Mouse (Mus musculus): ENCODE data around the gene Gorasp1. TPM values are rescaled to one million over a fixed set of nuclear protein-coding genes. Genes with fewer than 3 reads are reported as not detected.

The Gorasp1 gene
- polyA plus RNA-seq, 1 experiment from 2014 or later, result 31.5 TPM

- no peaks in the 10 kb centered on the region for H3K9me3 ChIP-seq
- peaks cover 29% of the 10 kb centered on the region for H3K4me1 ChIP-seq
- H3K4me2 ChIP-seq (replicated peaks), result no peak overlapping the region
- H3K27ac ChIP-seq, result no peak overlapping the region; the same call in 1 of the 2 replicates
- H3K9ac ChIP-seq, result no peak overlapping the region
- no peak for ATAC-seq (ENCODE audit: low FRiP score, low read depth)
- WGBS, result 74% methylated on average over 1 of the region's 1 CpGs
- H3K36me3 ChIP-seq, result no peaks in the 10 kb centered on the region
- H3K27me3 ChIP-seq, result no peaks in the 10 kb centered on the region
- no peak overlapping the region for H3K4me3 ChIP-seq
Observed at GRCm38 (mm10) chr9:119943326-119943725, 6.0 kb upstream of the Gorasp1 start.

- Histone ChIP-seq H3K4me3 (no peak overlapping the region), H3K9ac (no peak overlapping the region), H3K27me3 (no peaks in the 10 kb centered on the region), H3K4me2 (replicated peaks) (no peak overlapping the region), H3K27ac (peak overlapping the region; percentile 11; the same call in 1 of the 2 replicates), H3K4me1 (peaks cover 36% of the 10 kb centered on the region), H3K36me3 (no peaks in the 10 kb centered on the region), H3K9me3 (no peaks in the 10 kb centered on the region)
- ATAC-seq (ENCODE audit: low FRiP score, low read depth), result no peak
- 69% methylated on average over 14 of the region's 14 CpGs for WGBS
Observed at GRCm38 (mm10) chr9:119941861-119942260, 4.5 kb upstream of the Gorasp1 start.

GRCm38 (mm10) chr9:119941407-119941806 is 4.0 kb upstream of the Gorasp1 start:
- H3K36me3 ChIP-seq, result no peaks in the 10 kb centered on the region
- H3K4me1 ChIP-seq, result peaks cover 39% of the 10 kb centered on the region
- 86% methylated on average over 5 of the region's 5 CpGs for WGBS
- H3K9me3 ChIP-seq, result no peaks in the 10 kb centered on the region
- no peaks in the 10 kb centered on the region for H3K27me3 ChIP-seq
- ATAC-seq (ENCODE audit: low FRiP score, low read depth), result no peak
- no peak overlapping the region for H3K4me2 ChIP-seq (replicated peaks)
- H3K9ac ChIP-seq, result no peak overlapping the region
- no peak overlapping the region for H3K4me3 ChIP-seq
- peak overlapping the region; percentile 10; the same call in 1 of the 2 replicates for H3K27ac ChIP-seq

GRCm38 (mm10) chr9:119939646-119940045 is 2.3 kb upstream of the Gorasp1 start:
- WGBS, result 23% methylated on average over 10 of the region's 10 CpGs
- no peaks in the 10 kb centered on the region for H3K36me3 ChIP-seq
- no peak overlapping the region for H3K4me3 ChIP-seq
- no peak overlapping the region for H3K27ac ChIP-seq
- no peak for ATAC-seq (ENCODE audit: low FRiP score, low read depth)
- H3K9ac ChIP-seq, result no peak overlapping the region
- H3K27me3 ChIP-seq, result no peaks in the 10 kb centered on the region
- peaks cover 45% of the 10 kb centered on the region for H3K4me1 ChIP-seq
- no peaks in the 10 kb centered on the region for H3K9me3 ChIP-seq
- no peak overlapping the region for H3K4me2 ChIP-seq (replicated peaks)

- no peaks in the 10 kb centered on the region for H3K9me3 ChIP-seq
- peaks cover 45% of the 10 kb centered on the region for H3K4me1 ChIP-seq
- no peaks in the 10 kb centered on the region for H3K27me3 ChIP-seq
- H3K36me3 ChIP-seq, result no peaks in the 10 kb centered on the region
- no peak overlapping the region for H3K4me3 ChIP-seq
- no peak overlapping the region for H3K4me2 ChIP-seq (replicated peaks)
- H3K9ac ChIP-seq, result no peak overlapping the region
- ATAC-seq (ENCODE audit: low FRiP score, low read depth), result no peak
- 64% methylated on average over 4 of the region's 4 CpGs for WGBS
- no peak overlapping the region for H3K27ac ChIP-seq
Observed at GRCm38 (mm10) chr9:119938496-119938895, 1.1 kb upstream of the Gorasp1 start.

- Histone ChIP-seq H3K9me3 (no peaks in the 10 kb centered on the region), H3K36me3 (peaks cover 44% of the 10 kb centered on the region), H3K27me3 (no peaks in the 10 kb centered on the region), H3K4me3 (no peak overlapping the region), H3K4me2 (replicated peaks) (no peak overlapping the region), H3K9ac (no peak overlapping the region), H3K4me1 (peaks cover 16% of the 10 kb centered on the region), H3K27ac (no peak overlapping the region)
- WGBS, result 98% methylated on average over 6 of the region's 6 CpGs
- no peak for ATAC-seq (ENCODE audit: low FRiP score, low read depth)
Observed at GRCm38 (mm10) chr9:119933675-119934074, 3.7 kb downstream of the Gorasp1 start.

GRCm38 (mm10) chr9:119932358-119932757 is 5.0 kb downstream of the Gorasp1 start:
- no peak for ATAC-seq (ENCODE audit: low FRiP score, low read depth)
- Histone ChIP-seq H3K9ac (no peak overlapping the region), H3K27me3 (no peaks in the 10 kb centered on the region), H3K36me3 (peaks cover 57% of the 10 kb centered on the region), H3K27ac (no peak overlapping the region), H3K4me3 (no peak overlapping the region), H3K9me3 (no peaks in the 10 kb centered on the region), H3K4me2 (replicated peaks) (no peak overlapping the region), H3K4me1 (peaks cover 9% of the 10 kb centered on the region)
- 86% methylated on average over 12 of the region's 12 CpGs for WGBS

- H3K4me2 ChIP-seq (replicated peaks), result no peak overlapping the region
- no peaks in the 10 kb centered on the region for H3K9me3 ChIP-seq
- H3K36me3 ChIP-seq, result peaks cover 93% of the 10 kb centered on the region
- H3K27me3 ChIP-seq, result no peaks in the 10 kb centered on the region
- 82% methylated on average over 5 of the region's 5 CpGs for WGBS
- ATAC-seq (ENCODE audit: low FRiP score, low read depth), result no peak
- H3K9ac ChIP-seq, result no peak overlapping the region
- H3K27ac ChIP-seq, result no peak overlapping the region
- H3K4me1 ChIP-seq, result no peaks in the 10 kb centered on the region
- H3K4me3 ChIP-seq, result no peak overlapping the region
Observed at GRCm38 (mm10) chr9:119926497-119926896, 10.9 kb downstream of the Gorasp1 start.

- H3K27me3 ChIP-seq, result no peaks in the 10 kb centered on the region
- ATAC-seq (ENCODE audit: low FRiP score, low read depth), result no peak
- no peak overlapping the region for H3K4me2 ChIP-seq (replicated peaks)
- 86% methylated on average over 8 of the region's 8 CpGs for WGBS
- H3K36me3 ChIP-seq, result peaks cover 94% of the 10 kb centered on the region
- H3K27ac ChIP-seq, result no peak overlapping the region
- no peak overlapping the region for H3K4me3 ChIP-seq
- H3K9ac ChIP-seq, result no peak overlapping the region
- H3K4me1 ChIP-seq, result no peaks in the 10 kb centered on the region
- H3K9me3 ChIP-seq, result no peaks in the 10 kb centered on the region
Observed at GRCm38 (mm10) chr9:119925729-119926128, 11.6 kb downstream of the Gorasp1 start.

- ATAC-seq (ENCODE audit: low FRiP score, low read depth), result no peak
- 93% methylated on average over 16 of the region's 16 CpGs for WGBS
- peaks cover 94% of the 10 kb centered on the region for H3K36me3 ChIP-seq
Observed at GRCm38 (mm10) chr9:119925120-119925657, 12.2 kb downstream of the Gorasp1 start.

GRCm38 (mm10) chr9:119923462-119923861 is 13.9 kb downstream of the Gorasp1 start:
- 93% methylated on average over 4 of the region's 4 CpGs for WGBS
- no peak overlapping the region for H3K4me3 ChIP-seq
- no peak overlapping the region for H3K27ac ChIP-seq
- no peaks in the 10 kb centered on the region for H3K9me3 ChIP-seq
- H3K4me2 ChIP-seq (replicated peaks), result no peak overlapping the region
- no peaks in the 10 kb centered on the region for H3K4me1 ChIP-seq
- peaks cover 93% of the 10 kb centered on the region for H3K36me3 ChIP-seq
- no peaks in the 10 kb centered on the region for H3K27me3 ChIP-seq
- no peak overlapping the region for H3K9ac ChIP-seq
- ATAC-seq (ENCODE audit: low FRiP score, low read depth), result no peak

More at GRCm38 (mm10) chr9:119925120-119925657, 12.2 kb downstream of the Gorasp1 start:
- Histone ChIP-seq H3K27me3 (no peaks in the 10 kb centered on the region), H3K9me3 (no peaks in the 10 kb centered on the region), H3K4me1 (no peaks in the 10 kb centered on the region), H3K4me2 (replicated peaks) (no peak overlapping the region), H3K4me3 (no peak overlapping the region), H3K27ac (no peak overlapping the region), H3K9ac (no peak overlapping the region)

- H3K36me3 ChIP-seq, result peaks cover 87% of the 10 kb centered on the region
- no peak for ATAC-seq (ENCODE audit: low FRiP score, low read depth)
- H3K4me2 ChIP-seq (replicated peaks), result no peak overlapping the region
- H3K4me1 ChIP-seq, result no peaks in the 10 kb centered on the region
- H3K9me3 ChIP-seq, result no peaks in the 10 kb centered on the region
- H3K27me3 ChIP-seq, result no peaks in the 10 kb centered on the region
- H3K4me3 ChIP-seq, result no peak overlapping the region
- 84% methylated on average over 1 of the region's 1 CpGs for WGBS
- no peak overlapping the region for H3K9ac ChIP-seq
- no peak overlapping the region for H3K27ac ChIP-seq
Observed at GRCm38 (mm10) chr9:119919858-119920257, 17.5 kb downstream of the Gorasp1 start.

Measured in limb, embryonic 13.5 days (tissue).